Mouse (Mus musculus): ENCODE data around the gene Tm9sf2.
A peak's percentile ranks its signal among the peaks of the same experiment; 100 is the strongest.
"Not testable (repeated sequence)": the region's sequence is repeated elsewhere in the genome, so short reads cannot be mapped to it uniquely, and the experiment has no call there.

Gene Tm9sf2

GRCm38 (mm10) chr14:122106822-122107468 is at the start of gene Tm9sf2:
Gene Tm9sf2 (plus strand): TSS chr14:122107038.
- peak; percentile 90 for ATAC-seq (ENCODE audit: insufficient number of reproducible peaks, low FRiP score, low TSS enrichment)

DNA sequence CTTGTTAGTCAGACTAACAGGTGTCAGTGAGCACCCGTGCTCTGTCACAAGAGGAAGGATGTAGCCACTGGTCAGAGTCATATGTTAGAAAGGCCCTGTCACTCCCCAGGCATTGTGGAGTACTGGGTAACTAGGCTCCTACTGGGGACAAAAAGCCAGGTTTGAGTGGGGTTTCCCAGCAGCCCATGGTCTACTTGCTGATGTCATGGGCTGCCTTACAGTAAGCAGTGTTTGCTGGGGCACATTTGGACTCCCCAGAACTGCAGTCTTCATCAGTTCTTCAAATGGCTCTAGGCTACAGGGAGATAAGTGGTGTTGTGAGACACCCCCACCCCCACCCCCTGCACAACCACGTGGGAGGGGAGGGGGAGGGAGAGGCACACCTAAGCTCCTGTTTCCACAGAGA is 48.9 kb upstream of the Tm9sf2 start:
- no peak for ATAC-seq (ENCODE audit: insufficient number of reproducible peaks, low FRiP score, low TSS enrichment)

GRCm38 (mm10) chr14:122060642-122061041 is 46.2 kb upstream of the Tm9sf2 start:
- ATAC-seq (ENCODE audit: insufficient number of reproducible peaks, low FRiP score, low TSS enrichment), result no peak

DNA sequence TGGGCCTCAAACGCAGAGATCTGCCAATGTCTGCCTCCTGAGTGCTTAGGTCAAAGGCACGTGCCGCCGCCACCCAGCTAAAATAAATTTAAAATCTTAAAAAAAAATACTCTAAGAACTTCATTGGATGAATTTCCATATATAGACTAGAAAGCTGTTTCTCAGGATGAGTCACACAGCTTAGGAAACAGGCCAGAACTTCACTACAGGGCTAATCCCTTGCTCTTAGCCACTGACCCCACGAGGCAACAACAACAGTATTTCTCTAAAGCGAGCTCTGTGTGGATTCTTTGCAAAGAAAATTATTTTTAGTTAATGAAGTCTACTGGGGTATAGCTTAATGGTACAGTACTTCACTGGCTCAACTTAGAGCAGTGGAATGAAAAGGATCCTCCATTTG is 45.5 kb upstream of the Tm9sf2 start:
- no peak for ATAC-seq (ENCODE audit: insufficient number of reproducible peaks, low FRiP score, low TSS enrichment)

DNA sequence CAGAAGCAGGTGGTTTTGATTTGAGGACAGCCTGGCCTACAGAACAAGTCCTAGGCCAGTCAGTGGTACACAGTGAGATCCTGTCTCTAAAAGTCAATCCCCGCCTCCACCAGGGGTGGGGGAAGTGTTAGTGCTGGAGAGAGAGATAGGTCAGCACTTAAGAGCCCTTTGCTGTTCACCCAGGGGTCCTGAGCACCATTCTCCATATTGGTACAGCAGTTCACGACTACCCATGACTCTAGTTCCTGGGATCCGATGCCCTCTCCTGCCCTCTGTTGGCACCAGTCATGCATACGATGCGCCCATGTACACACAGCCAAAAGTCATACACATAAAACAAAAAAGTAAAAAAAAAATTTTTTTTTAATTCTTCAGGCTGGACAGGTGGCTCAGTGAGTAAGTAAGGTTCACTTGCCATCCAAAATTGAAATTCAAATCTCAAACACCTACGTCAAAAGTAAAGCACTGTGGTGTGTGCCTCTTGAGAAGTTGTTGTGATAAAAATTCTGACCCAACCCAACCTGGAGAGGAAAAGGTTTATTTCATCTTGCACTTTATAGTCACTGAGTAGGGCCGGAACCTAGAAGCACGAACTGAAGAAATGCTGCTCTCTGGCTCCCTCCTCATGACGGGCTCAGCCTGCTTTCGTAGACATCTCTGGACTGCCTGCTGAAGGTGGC is 44.3 kb upstream of the Tm9sf2 start:
- ATAC-seq (ENCODE audit: insufficient number of reproducible peaks, low FRiP score, low TSS enrichment), result no peak

DNA sequence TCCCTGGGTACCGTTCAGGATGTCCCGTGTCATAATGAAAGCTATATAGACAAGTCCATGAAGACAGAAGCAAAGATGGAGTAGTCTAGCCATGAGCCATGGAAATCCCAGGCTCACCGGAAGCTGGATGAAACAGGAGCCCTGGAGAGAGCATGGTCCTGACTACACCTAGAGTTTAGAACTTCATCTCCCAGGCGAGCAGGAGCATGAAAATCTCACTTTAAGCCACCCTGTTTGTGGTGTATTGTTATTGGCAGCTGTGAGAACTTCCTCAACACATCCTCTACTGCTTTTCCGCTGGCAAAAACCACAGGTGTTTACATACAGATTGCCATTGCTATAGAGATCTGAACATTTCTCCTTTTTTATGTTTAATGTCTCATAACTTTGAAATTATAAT is 43.2 kb upstream of the Tm9sf2 start:
- ATAC-seq (ENCODE audit: insufficient number of reproducible peaks, low FRiP score, low TSS enrichment), result no peak

GRCm38 (mm10) chr14:122064519-122064918 is 42.3 kb upstream of the Tm9sf2 start:
- ATAC-seq (ENCODE audit: insufficient number of reproducible peaks, low FRiP score, low TSS enrichment), result peak; percentile 58; the same call in 1 of the 2 replicates

GRCm38 (mm10) chr14:122066243-122066642 is 40.6 kb upstream of the Tm9sf2 start:
- ATAC-seq (ENCODE audit: insufficient number of reproducible peaks, low FRiP score, low TSS enrichment), result no peak

GRCm38 (mm10) chr14:122068036-122068435 is 38.8 kb upstream of the Tm9sf2 start:
- not testable (repeated sequence) for ATAC-seq (ENCODE audit: insufficient number of reproducible peaks, low FRiP score, low TSS enrichment)

DNA sequence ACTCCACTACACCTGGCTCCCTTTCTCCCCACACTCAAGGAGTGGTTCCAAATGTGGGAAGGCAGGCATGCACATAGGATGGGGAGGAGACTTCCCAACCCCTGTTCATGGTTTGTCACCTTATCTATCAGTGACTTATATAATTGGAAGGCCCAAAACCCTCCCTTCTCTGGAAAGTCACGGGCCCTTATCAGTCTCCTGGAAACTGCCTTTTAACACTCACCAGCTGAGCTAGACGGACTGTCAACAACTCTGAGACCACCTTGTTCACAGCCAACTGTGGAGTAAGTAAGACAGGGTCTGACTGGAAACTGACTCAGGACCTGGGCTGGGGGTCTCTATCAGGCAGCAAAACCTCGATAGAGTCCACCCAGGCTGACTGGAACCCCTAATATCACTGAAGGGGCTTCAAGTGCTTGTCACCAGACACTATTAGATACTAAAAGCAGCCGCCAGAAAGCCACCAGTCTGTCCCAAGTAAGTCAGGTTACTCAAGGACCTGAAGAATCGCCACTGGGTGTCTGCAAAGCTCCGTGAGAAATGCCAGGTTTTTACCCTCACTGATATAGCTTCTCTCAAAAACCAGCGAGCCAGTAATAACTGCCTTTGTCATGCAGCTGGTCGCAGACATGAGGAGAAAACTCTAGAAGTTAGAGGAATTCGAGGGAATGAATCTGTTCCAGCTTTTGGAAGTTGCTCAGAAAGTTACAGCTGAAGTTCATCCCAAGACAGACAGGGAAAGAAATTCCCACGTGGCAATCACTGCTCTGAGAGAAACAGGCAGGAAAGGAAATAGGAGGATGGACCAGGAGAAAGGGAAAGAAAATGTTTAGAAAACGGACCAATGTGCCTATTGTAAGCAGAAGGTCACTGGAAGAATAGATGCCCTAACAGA is 37.8 kb upstream of the Tm9sf2 start:
- ATAC-seq (ENCODE audit: insufficient number of reproducible peaks, low FRiP score, low TSS enrichment), result no peak

DNA sequence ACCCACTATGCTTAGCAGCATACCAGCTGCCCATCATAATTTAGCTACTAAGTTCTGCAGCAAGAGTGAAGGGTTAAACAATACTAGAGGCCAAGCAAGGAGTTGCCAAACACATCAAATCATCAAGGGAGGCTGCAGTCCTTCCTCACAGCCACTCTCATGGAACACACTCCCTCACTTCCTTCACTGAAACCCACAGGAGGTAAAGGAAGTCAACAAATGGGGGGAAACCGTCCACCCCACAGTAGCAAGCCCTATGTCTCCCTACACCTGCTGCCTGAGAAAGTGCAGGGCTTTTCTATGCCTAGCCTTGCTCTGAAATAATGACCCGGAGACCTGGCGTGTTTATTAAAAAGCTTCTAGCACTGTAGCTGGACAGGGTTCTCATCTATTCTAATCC is 36.9 kb upstream of the Tm9sf2 start:
- no peak for ATAC-seq (ENCODE audit: insufficient number of reproducible peaks, low FRiP score, low TSS enrichment)

GRCm38 (mm10) chr14:122073422-122073821 is 33.4 kb upstream of the Tm9sf2 start:
- ATAC-seq (ENCODE audit: insufficient number of reproducible peaks, low FRiP score, low TSS enrichment), result no peak

DNA sequence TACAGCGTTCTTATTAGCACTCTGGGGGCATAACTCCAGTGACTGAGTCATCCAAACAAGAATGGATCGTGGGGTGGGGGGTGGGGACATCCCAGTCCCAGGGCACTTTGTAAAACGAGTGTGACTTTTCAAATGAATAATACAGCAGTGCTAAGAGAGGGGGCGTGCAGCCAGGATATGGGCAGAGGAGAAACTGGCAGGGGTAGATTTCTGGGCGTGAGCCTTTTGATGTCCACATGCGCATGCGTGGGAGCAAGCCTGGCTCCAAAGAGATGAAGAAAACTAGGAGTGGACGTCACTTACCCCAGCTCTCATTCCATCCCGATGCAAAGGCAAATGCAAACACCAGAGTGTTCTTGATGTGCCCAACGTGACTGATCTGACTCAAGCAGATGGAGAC is 32.5 kb upstream of the Tm9sf2 start:
- ATAC-seq (ENCODE audit: insufficient number of reproducible peaks, low FRiP score, low TSS enrichment), result no peak

- no peak for ATAC-seq (ENCODE audit: insufficient number of reproducible peaks, low FRiP score, low TSS enrichment)
These were observed 31.2 kb upstream of the Tm9sf2 start for GRCm38 (mm10) chr14:122075485-122076200.

GRCm38 (mm10) chr14:122077017-122077416 is 29.8 kb upstream of the Tm9sf2 start:
- no peak for ATAC-seq (ENCODE audit: insufficient number of reproducible peaks, low FRiP score, low TSS enrichment)

- ATAC-seq (ENCODE audit: insufficient number of reproducible peaks, low FRiP score, low TSS enrichment), result no peak
These were observed 27.4 kb upstream of the Tm9sf2 start for GRCm38 (mm10) chr14:122079428-122079827.

DNA sequence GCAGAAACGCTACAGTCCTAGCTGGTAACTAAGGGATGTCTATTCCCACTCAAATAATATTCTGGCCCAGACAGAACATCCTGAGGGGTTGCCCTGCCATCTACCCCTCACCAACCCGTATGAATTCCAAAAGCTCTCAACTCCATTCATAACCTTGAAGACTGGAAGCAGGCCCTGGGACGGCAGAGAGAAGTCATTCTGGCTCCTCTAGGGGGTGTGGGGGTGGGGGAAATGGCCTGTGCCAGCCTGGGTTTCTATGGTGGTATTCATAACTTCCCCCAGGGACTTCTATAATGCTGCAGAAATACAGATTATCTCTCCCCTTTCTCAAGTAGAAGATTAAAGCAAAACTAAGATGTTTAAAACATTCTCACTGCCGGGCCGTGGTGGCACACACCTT is 26.9 kb upstream of the Tm9sf2 start:
- ATAC-seq (ENCODE audit: insufficient number of reproducible peaks, low FRiP score, low TSS enrichment), result no peak

- no peak for ATAC-seq (ENCODE audit: insufficient number of reproducible peaks, low FRiP score, low TSS enrichment)
These were observed 25.5 kb upstream of the Tm9sf2 start for GRCm38 (mm10) chr14:122081308-122081707.

DNA sequence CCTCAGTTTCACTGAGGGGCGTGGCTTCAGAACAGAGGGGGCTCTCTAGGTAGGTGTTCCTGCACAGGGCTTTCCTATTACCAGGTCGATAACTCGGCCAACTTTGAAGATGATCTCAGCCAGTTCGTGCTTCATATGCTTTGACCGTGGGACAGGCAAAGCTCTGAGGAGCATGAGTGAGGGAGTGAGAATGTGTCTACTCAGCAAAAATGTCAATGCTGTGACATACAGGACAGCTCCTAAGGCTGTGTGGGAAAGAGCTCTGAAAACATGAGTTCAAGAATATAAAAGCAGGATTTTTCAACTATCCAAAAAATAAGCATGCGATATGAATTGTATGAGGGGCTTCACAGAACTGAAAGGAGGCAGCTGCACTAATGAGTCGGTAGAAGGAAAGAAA is 23.3 kb upstream of the Tm9sf2 start:
- ATAC-seq (ENCODE audit: insufficient number of reproducible peaks, low FRiP score, low TSS enrichment), result no peak

DNA sequence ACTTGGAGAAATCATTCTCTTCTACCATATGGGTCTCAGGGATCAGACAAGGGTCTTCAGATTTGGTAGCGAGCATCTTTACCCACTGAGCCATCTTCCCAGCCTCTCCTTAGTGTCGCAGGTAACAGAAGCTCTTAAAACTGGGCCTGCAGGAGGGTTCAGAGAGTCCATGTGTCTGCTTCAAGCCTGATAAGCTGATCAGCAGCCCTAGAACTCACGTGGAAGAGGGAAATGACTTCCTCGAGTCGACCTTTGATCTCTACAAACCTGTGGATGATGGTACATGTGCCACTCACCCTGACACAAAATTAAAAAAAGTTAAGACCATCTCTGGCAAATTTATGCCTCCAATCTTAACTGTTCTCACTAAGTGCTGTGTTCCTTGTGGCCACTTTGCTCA is 18.9 kb upstream of the Tm9sf2 start:
- no peak for ATAC-seq (ENCODE audit: insufficient number of reproducible peaks, low FRiP score, low TSS enrichment)

- no peak for ATAC-seq (ENCODE audit: insufficient number of reproducible peaks, low FRiP score, low TSS enrichment)
These were observed 14.5 kb upstream of the Tm9sf2 start for GRCm38 (mm10) chr14:122092363-122092762.
